In the genomic region with DNA sequence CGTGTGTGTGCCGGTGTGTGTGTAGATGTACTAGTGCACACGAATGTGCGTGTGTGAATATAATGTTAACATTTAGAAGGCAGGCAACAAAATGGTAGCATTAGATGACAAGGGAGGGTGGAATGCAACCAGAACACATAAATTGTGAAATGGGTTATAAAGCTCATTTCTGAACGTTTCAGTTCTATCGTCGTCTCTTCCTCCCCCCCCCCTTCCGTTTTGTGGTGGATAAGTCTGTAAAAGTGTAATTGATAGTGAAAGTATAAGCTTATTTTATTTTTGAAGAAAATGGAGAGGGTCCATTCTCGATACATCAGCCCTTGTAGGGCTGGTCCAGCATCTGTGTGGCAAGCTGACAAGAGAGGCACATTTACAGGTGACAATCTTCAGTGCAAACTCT, we compare ENCODE assay signal across 15 mouse cellular contexts. TPM values are rescaled to one million over a fixed set of nuclear protein-coding genes. Genes with fewer than 3 reads are reported as not detected.
"Had no signal": no experiment of that assay in that cellular context is flagged by ENCODE, and none has a peak within 500 bp of the region (broad histone marks: within the 10 kb centered on the region; RNA-seq: fewer than 3 reads in every experiment).

No protein-coding gene starts in this region.

- H3K27ac ChIP-seq: limb, embryonic 15.5 days; liver, embryonic 13.5 days; midbrain, embryonic 10.5 days; neural tube, embryonic 15.5 days had no signal

- H3K4me1 ChIP-seq: limb, embryonic 15.5 days had no signal

- H3K4me3 ChIP-seq: limb, embryonic 15.5 days; liver, embryonic 13.5 days; midbrain, embryonic 10.5 days; myocyte; neural tube, embryonic 15.5 days had no signal

- ATAC-seq: intestine, embryonic 16.5 days had no signal

- H3K9me3 ChIP-seq: limb, embryonic 15.5 days; liver, embryonic 13.5 days; midbrain, embryonic 10.5 days; neural tube, embryonic 15.5 days had no signal

- H3K27me3 ChIP-seq: limb, embryonic 15.5 days; liver, embryonic 13.5 days; neural tube, embryonic 15.5 days had no signal

- H3K36me3 ChIP-seq: limb, embryonic 15.5 days; liver, embryonic 13.5 days; midbrain, embryonic 10.5 days; neural tube, embryonic 15.5 days had no signal

- DNase-seq: kidney, adult 2 months; kidney, postnatal 25 days; layer of hippocampus, postnatal 36 days; liver, embryonic 13.5 days; lung, adult 18-20 months; midbrain, embryonic 14.5 days; right cerebral cortex, adult 18-20 months; right cerebral cortex, postnatal 25 days; thymus, adult 18-20 months; thymus, postnatal 36 days had no signal

RNA-seq across cellular contexts. Expression of a gene that starts 2.5 kb away (rescaled TPM):
- polyA plus RNA-seq: myocyte had no signal
